9 mouse cellular contexts compared by ENCODE assay signal in the genomic region with DNA sequence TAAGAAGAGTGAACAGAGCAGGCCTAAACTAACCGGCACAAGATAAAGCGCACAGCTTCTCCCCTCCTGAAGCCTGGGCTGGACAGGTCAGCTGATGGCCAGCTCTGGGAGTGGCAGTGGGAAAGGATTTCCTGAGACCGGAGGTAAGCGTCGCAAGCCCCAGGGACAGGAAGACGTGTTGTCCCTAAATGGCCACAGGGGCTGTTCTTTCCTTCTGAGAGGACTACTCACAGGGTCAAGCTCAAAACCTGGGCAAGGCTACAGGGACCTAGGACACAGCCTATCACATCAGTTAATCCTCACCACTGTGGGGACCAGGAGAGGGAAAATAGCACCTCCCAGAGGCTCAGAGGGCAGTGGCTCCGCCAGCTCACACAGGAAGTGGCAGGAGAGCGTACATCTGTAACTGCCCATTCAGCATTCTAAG. TPM values are rescaled to one million over a fixed set of nuclear protein-coding genes. Genes with fewer than 3 reads are reported as not detected.
DNase-seq lines count a peak whose midpoint lies in the region; ATAC-seq and TF ChIP-seq lines count a peak whose summit lies in the region.
"Had no signal": no experiment of that assay in that cellular context is flagged by ENCODE, and none has a peak within 500 bp of the region (broad histone marks: within the 10 kb centered on the region; RNA-seq: fewer than 3 reads in every experiment).

No protein-coding gene starts in this region.

- 28% methylated on average over 8 of the region's 8 CpGs for WGBS in heart, embryonic 11.5 days (ENCODE audit: insufficient replicate concordance)
- WGBS in kidney, embryonic 15.5 days, result 42% methylated on average over 8 of the region's 8 CpGs
- 63% methylated on average over 8 of the region's 8 CpGs for WGBS in midbrain, postnatal 0 days

- peak overlapping the region; percentile 96 for H3K4me2 ChIP-seq in heart, embryonic 11.5 days
- H3K4me2 ChIP-seq in kidney, embryonic 15.5 days, result peak overlapping the region; percentile 73
- peak overlapping the region; percentile 0; the same call in 1 of the 2 replicates for H3K4me2 ChIP-seq in midbrain, postnatal 0 days (ENCODE audit: low read depth, low read length, poor library complexity, severe bottlenecking)

- no peaks in the 10 kb centered on the region for H3K36me3 ChIP-seq in heart, embryonic 11.5 days (ENCODE audit: control insufficient read depth, insufficient read depth, low read length)
- no peaks in the 10 kb centered on the region for H3K36me3 ChIP-seq in kidney, embryonic 15.5 days
- no peaks in the 10 kb centered on the region for H3K36me3 ChIP-seq in midbrain, postnatal 0 days (ENCODE audit: insufficient read depth, low read length)

- H3K9ac ChIP-seq in heart, embryonic 11.5 days (ENCODE audit: low read depth, low read length), result peak overlapping the region; percentile 29; the same call in 1 of the 2 replicates
- H3K9ac ChIP-seq in kidney, embryonic 15.5 days, result no peak overlapping the region; the same call in 1 of the 2 replicates
- no peak overlapping the region for H3K9ac ChIP-seq in midbrain, postnatal 0 days (replicated peaks; ENCODE audit: low read length, poor library complexity, severe bottlenecking)

- no peak for ATAC-seq in heart, embryonic 11.5 days (replicated peaks; ENCODE audit: insufficient number of reproducible peaks, low FRiP score, low TSS enrichment)
- no peak for ATAC-seq in kidney, embryonic 15.5 days (replicated peaks; ENCODE audit: low FRiP score)
- no peak for ATAC-seq in midbrain, postnatal 0 days (ENCODE audit: low FRiP score)
- no peak for ATAC-seq in granulocyte monocyte progenitor cell, adult 5-6 weeks (replicated peaks; ENCODE audit: poor library complexity, severe bottlenecking)

- H3K4me3 ChIP-seq in heart, embryonic 11.5 days (ENCODE audit: low read depth, low read length), result no peak overlapping the region
- no peak overlapping the region for H3K4me3 ChIP-seq in kidney, embryonic 15.5 days (replicated peaks)
- no peak overlapping the region for H3K4me3 ChIP-seq in midbrain, postnatal 0 days (ENCODE audit: low read depth, low read length)

- H3K4me1 ChIP-seq in heart, embryonic 11.5 days (ENCODE audit: control insufficient read depth, insufficient read depth, low read length), result peaks cover 82% of the 10 kb centered on the region
- peaks cover 82% of the 10 kb centered on the region for H3K4me1 ChIP-seq in kidney, embryonic 15.5 days
- H3K4me1 ChIP-seq in midbrain, postnatal 0 days (ENCODE audit: insufficient read depth, low read length), result peaks cover 31% of the 10 kb centered on the region

- H3K27me3 ChIP-seq in heart, embryonic 11.5 days (ENCODE audit: control insufficient read depth, insufficient read depth, low read length), result no peaks in the 10 kb centered on the region
- no peaks in the 10 kb centered on the region for H3K27me3 ChIP-seq in kidney, embryonic 15.5 days
- no peaks in the 10 kb centered on the region for H3K27me3 ChIP-seq in midbrain, postnatal 0 days (ENCODE audit: insufficient read depth, low read length)

- peak overlapping the region; percentile 95 for H3K27ac ChIP-seq in heart, embryonic 11.5 days (ENCODE audit: low read depth, low read length)
- H3K27ac ChIP-seq in kidney, embryonic 15.5 days, result peak overlapping the region; percentile 85
- no peak overlapping the region for H3K27ac ChIP-seq in midbrain, postnatal 0 days (ENCODE audit: low read depth, low read length)

- intact Hi-C loops in left cerebral cortex, postnatal 4 days (cut with DNase I), result no loop called here

- peak; percentile 55 for DNase-seq in adrenal gland, adult 2 months
- no peak for DNase-seq in adrenal gland, postnatal 4 days (ENCODE audit: low spot score in 2 of 2)
- DNase-seq in 416B (ENCODE audit: low read depth), result peak; percentile 74
- DNase-seq in midbrain, postnatal 0 days (ENCODE audit: low spot score), result no peak
- no peak for DNase-seq in left cerebral cortex, postnatal 4 days

- 0 out of 2 replicates have a peak, but pooled peaks have one; percentile 22 for TF ChIP-seq CTCF in midbrain, postnatal 0 days (IDR thresholded peaks at IDR 0.05)

- H3K9me3 ChIP-seq in heart, embryonic 11.5 days (replicated peaks; ENCODE audit: control insufficient read depth, low read length), result no peaks in the 10 kb centered on the region
- no peaks in the 10 kb centered on the region for H3K9me3 ChIP-seq in kidney, embryonic 15.5 days (replicated peaks)
- no peaks in the 10 kb centered on the region for H3K9me3 ChIP-seq in midbrain, postnatal 0 days (ENCODE audit: low read length)

RNA-seq across cellular contexts. Expression of gene Bcar1, which starts 8.3 kb away (rescaled TPM):
- total RNA-seq in adrenal gland, adult 2 months (2021), result 10 to 100 TPM; 76.9 to 91.2 TPM
- 204 and 210 TPM in 2 replicates for polyA plus RNA-seq in adrenal gland, adult 2 months (2012; rRNA removed)
- 10 to 100 TPM; 94.4 to 94.5 TPM for total RNA-seq in adrenal gland, postnatal 4 days (2021)
- polyA plus RNA-seq in heart, embryonic 11.5 days (2014; fragmentation: Nextera tagmentation; extraction: Ambion mirVana), result 46.6 and 53.8 TPM in 2 replicates
- polyA plus RNA-seq in kidney, embryonic 15.5 days (2015; fragmentation: Nextera tagmentation; extraction: Ambion mirVana), result 45.7 and 53.8 TPM in 2 replicates
- 62.3 and 72.8 TPM in 2 replicates for total RNA-seq in midbrain, postnatal 0 days (2014; rRNA removed)
- 38.3 and 44.3 TPM in 2 replicates for polyA plus RNA-seq in midbrain, postnatal 0 days (2015; fragmentation: Nextera tagmentation; extraction: Ambion mirVana)
- 10 to 100 TPM; 58.2 to 59.7 TPM for total RNA-seq in left cerebral cortex, postnatal 4 days (2021)
- total RNA-seq in granulocyte monocyte progenitor cell, adult 5-6 weeks (2014; fragmentation: Nextera tagmentation), result not detected in 2 replicates
- total RNA-seq in granulocyte monocyte progenitor cell, adult 5-6 weeks (2017), result not detected in 2 replicates

RNA-seq across cellular contexts. Expression of gene Ctrb1, which starts 44.5 kb away (rescaled TPM):
- total RNA-seq in adrenal gland, adult 2 months (2021), result under 1 TPM in 1 of 2 experiments, not detected in 1; 0.90 TPM
- 0.51 and 0.67 TPM in 2 replicates for polyA plus RNA-seq in adrenal gland, adult 2 months (2012; rRNA removed)
- 1,000 to 10,000 TPM in 1 of 2 experiments, 1 to 10 TPM in 1; 1.1 to 5,957 TPM for total RNA-seq in adrenal gland, postnatal 4 days (2021)
- not detected in 2 replicates for polyA plus RNA-seq in heart, embryonic 11.5 days (2014; fragmentation: Nextera tagmentation; extraction: Ambion mirVana)
- polyA plus RNA-seq in kidney, embryonic 15.5 days (2015; fragmentation: Nextera tagmentation; extraction: Ambion mirVana), result 0.45 and 5.2 TPM in 2 replicates
- total RNA-seq in midbrain, postnatal 0 days (2014; rRNA removed), result not detected in 2 replicates
- polyA plus RNA-seq in midbrain, postnatal 0 days (2015; fragmentation: Nextera tagmentation; extraction: Ambion mirVana), result not detected in 2 replicates
- total RNA-seq in left cerebral cortex, postnatal 4 days (2021), result not detected
- total RNA-seq in granulocyte monocyte progenitor cell, adult 5-6 weeks (2014; fragmentation: Nextera tagmentation), result not detected in 2 replicates
- not detected in 2 replicates for total RNA-seq in granulocyte monocyte progenitor cell, adult 5-6 weeks (2017)
- total RNA-seq: layer of hippocampus, postnatal 10 days had no signal

Comparison
In these comparisons a context has a peak if more than half of its experiments do, and no peak if none do; other contexts are left out.
1. DNase-seq: peak in adrenal gland, adult 2 months (single experiment) and 416B (single experiment); none in adrenal gland, postnatal 4 days (0 of 2), midbrain, postnatal 0 days (single experiment) and left cerebral cortex, postnatal 4 days (single experiment).
2. H3K4me2 ChIP-seq: peak in every context shown above with its lines; median percentile 96 in heart, embryonic 11.5 days; 73 in kidney, embryonic 15.5 days; 0 in midbrain, postnatal 0 days.
3. RNA of gene Bcar1, which starts 8.3 kb away (total RNA-seq): 94.4 to 94.5 TPM in adrenal gland, postnatal 4 days, 76.9 to 91.2 TPM in adrenal gland, adult 2 months, 62.3 to 72.8 TPM in midbrain, postnatal 0 days and 58.2 to 59.7 TPM in left cerebral cortex, postnatal 4 days; not detected in granulocyte monocyte progenitor cell, adult 5-6 weeks; every median in the first group is over 10 times any median in the second.